Comparison of ENCODE assay signal across 10 mouse cellular contexts in genomic region chr2:126061037-126061773, GRCm38 (mm10). TPM values are rescaled to one million over a fixed set of nuclear protein-coding genes. Genes with fewer than 3 reads are reported as not detected.
DNase-seq lines count a peak whose midpoint lies in the region; ATAC-seq and TF ChIP-seq lines count a peak whose summit lies in the region.
"Had no signal": no experiment of that assay in that cellular context is flagged by ENCODE, and none has a peak within 500 bp of the region (broad histone marks: within the 10 kb centered on the region; RNA-seq: fewer than 3 reads in every experiment).

No protein-coding gene starts in this region.

- DNase-seq in forebrain, embryonic 11.5 days (ENCODE audit: low spot score), result no peak
- no peak for DNase-seq in forebrain, embryonic 10.5 days (ENCODE audit: extremely low spot score, low spot score)
- peak; percentile 81 for DNase-seq in lung, embryonic 14.5 days
- no peak for DNase-seq in lung, adult 2 months
- peak; percentile 21 to 51 for DNase-seq in lung, postnatal 4 days
- DNase-seq in layer of hippocampus, adult 8-10 months (ENCODE audit: low spot score in 2 of 2), result no peak

- H3K27me3 ChIP-seq in forebrain, embryonic 11.5 days (ENCODE audit: control insufficient read depth, insufficient read depth, low read length), result no peaks in the 10 kb centered on the region
- no peaks in the 10 kb centered on the region for H3K27me3 ChIP-seq in forebrain, embryonic 10.5 days (ENCODE audit: poor library complexity, severe bottlenecking)
- H3K27me3 ChIP-seq in lung, embryonic 14.5 days (ENCODE audit: insufficient read depth, low read length), result no peaks in the 10 kb centered on the region
- H3K27me3 ChIP-seq in heart, embryonic 15.5 days, result no peaks in the 10 kb centered on the region

- H3K9ac ChIP-seq in forebrain, embryonic 11.5 days (ENCODE audit: low read length), result no peak overlapping the region
- H3K9ac ChIP-seq in lung, embryonic 14.5 days, result no peak overlapping the region
- no peak overlapping the region for H3K9ac ChIP-seq in heart, embryonic 15.5 days

- H3K36me3 ChIP-seq in forebrain, embryonic 11.5 days (ENCODE audit: control insufficient read depth, insufficient read depth, low read length), result no peaks in the 10 kb centered on the region
- no peaks in the 10 kb centered on the region for H3K36me3 ChIP-seq in forebrain, embryonic 10.5 days (replicated peaks)
- no peaks in the 10 kb centered on the region for H3K36me3 ChIP-seq in lung, embryonic 14.5 days (ENCODE audit: insufficient read depth)
- H3K36me3 ChIP-seq in heart, embryonic 15.5 days, result no peaks in the 10 kb centered on the region

- peak; percentile 77 for ATAC-seq in forebrain, embryonic 11.5 days (replicated peaks; ENCODE audit: low FRiP score)
- peak; percentile 80; the same call in 1 of the 2 replicates for ATAC-seq in lung, embryonic 14.5 days (ENCODE audit: insufficient read depth)
- ATAC-seq in heart, embryonic 15.5 days (replicated peaks; ENCODE audit: insufficient number of reproducible peaks, insufficient read depth, low FRiP score, low read depth), result no peak
- ATAC-seq in frontal cortex, adult (ENCODE audit: low TSS enrichment), result no peak

- no peaks in the 10 kb centered on the region for H3K9me3 ChIP-seq in forebrain, embryonic 11.5 days (ENCODE audit: control insufficient read depth, low read length)
- H3K9me3 ChIP-seq in forebrain, embryonic 10.5 days, result no peaks in the 10 kb centered on the region
- no peaks in the 10 kb centered on the region for H3K9me3 ChIP-seq in lung, embryonic 14.5 days (ENCODE audit: low read depth, low read length)
- no peaks in the 10 kb centered on the region for H3K9me3 ChIP-seq in heart, embryonic 15.5 days (replicated peaks)

- H3K27ac ChIP-seq in forebrain, embryonic 11.5 days (ENCODE audit: low read depth, low read length), result no peak overlapping the region; the same call in 1 of the 2 replicates
- no peak overlapping the region for H3K27ac ChIP-seq in forebrain, embryonic 10.5 days
- peak overlapping the region; percentile 3 for H3K27ac ChIP-seq in lung, embryonic 14.5 days (ENCODE audit: low read depth)
- H3K27ac ChIP-seq in heart, embryonic 15.5 days, result peak overlapping the region; percentile 49; the same call in 1 of the 2 replicates

- H3K4me1 ChIP-seq in forebrain, embryonic 11.5 days (replicated peaks; ENCODE audit: control insufficient read depth, insufficient read depth, low read length), result 0 out of 2 replicates have a peak, but pooled peaks cover 2% of the 10 kb centered on the region
- H3K4me1 ChIP-seq in forebrain, embryonic 10.5 days, result peaks cover 11% of the 10 kb centered on the region
- H3K4me1 ChIP-seq in lung, embryonic 14.5 days (ENCODE audit: insufficient read depth), result peaks cover 3% of the 10 kb centered on the region; the same call in 1 of the 2 replicates
- H3K4me1 ChIP-seq in lung, adult 2 months (ENCODE audit: control insufficient read depth, insufficient read depth, low read length), result no peaks in the 10 kb centered on the region; the same call in none of the 2 replicates
- peaks cover 17% of the 10 kb centered on the region for H3K4me1 ChIP-seq in heart, embryonic 15.5 days (replicated peaks)

- H3K4me2 ChIP-seq in forebrain, embryonic 11.5 days (ENCODE audit: low read depth, low read length, severe bottlenecking), result no peak overlapping the region
- H3K4me2 ChIP-seq in lung, embryonic 14.5 days, result no peak overlapping the region
- H3K4me2 ChIP-seq in heart, embryonic 15.5 days, result no peak overlapping the region

- TF ChIP-seq POLR2A in lung, adult 2 months (IDR thresholded peaks at IDR 0.05; ENCODE audit: borderline replicate concordance, extremely low read depth, low read depth, low read length), result no peak

- no peak for TF ChIP-seq CTCF in lung, embryonic 14.5 days (IDR thresholded peaks at IDR 0.05; ENCODE audit: low read depth)
- TF ChIP-seq CTCF in lung, adult 2 months (IDR thresholded peaks at IDR 0.05; ENCODE audit: insufficient read depth, low read length), result no peak

- no peak overlapping the region for H3K4me3 ChIP-seq in forebrain, embryonic 11.5 days (ENCODE audit: low read depth, low read length)
- no peak overlapping the region for H3K4me3 ChIP-seq in forebrain, embryonic 10.5 days
- no peak overlapping the region for H3K4me3 ChIP-seq in lung, embryonic 14.5 days (ENCODE audit: low read depth, low read length)
- H3K4me3 ChIP-seq in lung, adult 2 months (replicated peaks; ENCODE audit: extremely low read depth, low read depth, low read length), result no peak overlapping the region
- H3K4me3 ChIP-seq in heart, embryonic 15.5 days, result no peak overlapping the region

- 63% methylated on average over 17 of the region's 17 CpGs for WGBS in forebrain, embryonic 11.5 days
- WGBS in forebrain, embryonic 10.5 days, result 86% methylated on average over 17 of the region's 17 CpGs
- WGBS in lung, embryonic 14.5 days, result 51% methylated on average over 17 of the region's 17 CpGs
- WGBS in lung, adult 2 months, result 58% methylated on average over 17 of the region's 17 CpGs
- 59% methylated on average over 17 of the region's 17 CpGs for WGBS in heart, embryonic 15.5 days

RNA-seq across cellular contexts. Expression of gene Fgf7, which starts 26.7 kb away (rescaled TPM):
- polyA plus RNA-seq in forebrain, embryonic 11.5 days (2014; fragmentation: Nextera tagmentation; extraction: Ambion mirVana), result 0.37 and 1.00 TPM in 2 replicates
- polyA plus RNA-seq in forebrain, embryonic 10.5 days (2016; fragmentation: Nextera tagmentation; extraction: Ambion mirVana), result 0.06 TPM in 1 of 2 replicates, not detected in the other
- 5.7 and 6.3 TPM in 2 replicates for polyA plus RNA-seq in lung, embryonic 14.5 days (2014; fragmentation: Nextera tagmentation; extraction: Ambion mirVana)
- 8.8 and 17.2 TPM in 2 replicates for polyA plus RNA-seq in lung, adult 2 months (2012; rRNA removed)
- polyA plus RNA-seq in heart, embryonic 15.5 days (2015; fragmentation: Nextera tagmentation; extraction: Ambion mirVana), result 1.2 and 2.4 TPM in 2 replicates
- 1 to 10 TPM in 1 of 4 experiments, under 1 TPM in 3; 0.63 to 1.0 (median 0.72) TPM for total RNA-seq in layer of hippocampus, adult 8-10 months (2022)
- total RNA-seq: left cerebral cortex, postnatal 25 days; megakaryocyte-erythroid progenitor cell, adult 5-6 weeks had no signal

Comparison
In these comparisons a context has a peak if more than half of its experiments do, and no peak if none do; other contexts are left out.
1. DNase-seq: peak in lung, embryonic 14.5 days (single experiment) and lung, postnatal 4 days (2 of 2); none in forebrain, embryonic 11.5 days (single experiment), forebrain, embryonic 10.5 days (single experiment), lung, adult 2 months (single experiment) and layer of hippocampus, adult 8-10 months (0 of 2).
2. ATAC-seq: peak in forebrain, embryonic 11.5 days (single experiment) and lung, embryonic 14.5 days (single experiment); none in heart, embryonic 15.5 days (single experiment) and frontal cortex, adult (single experiment).
3. H3K27ac ChIP-seq: peak in lung, embryonic 14.5 days (single experiment) and heart, embryonic 15.5 days (single experiment); none in forebrain, embryonic 11.5 days (single experiment) and forebrain, embryonic 10.5 days (single experiment).